Mouse (Mus musculus) duodenum, adult 2 months (tissue): ENCODE measurements around the gene Tollip. TPM values are rescaled to one million over a fixed set of nuclear protein-coding genes. Genes with fewer than 3 reads are reported as not detected.

ENCODE experiments used
- polyA plus RNA-seq: library from polyadenylated mRNA; depleted of rRNA; stranded (reverse); fragments of >200 nt; gene quantifications from 2 replicates; pipeline ENCODE4 v1.2.3, GENCODE M21; 2012; ENCODE audit warnings: low replicate concordance; rRNA removed

Tollip gene
- 32.7 and 54.7 TPM in 2 replicates for polyA plus RNA-seq

GRCm38 (mm10) chr7:141918407-141918806, at the start of gene Tollip:
Gene Tollip (minus strand): TSS chr7:141918507.

GRCm38 (mm10) chr7:141948906-141949798, 30.8 kb upstream of the Tollip start, which contains the start of gene Brsk2:
Gene Brsk2 (plus strand): TSS chr7:141949751.

GRCm38 (mm10) chr7:141838779-141839178, 79.5 kb downstream of the Tollip start, which contains the start of gene Muc5b:
Gene Muc5b (plus strand): TSS chr7:141839070.

Other genes starting within 250 kb of the Tollip start
- 504 and 1,367 TPM in 2 replicates for gene Muc2, start 228.2 kb downstream of the Tollip start, polyA plus RNA-seq
- gene Muc5ac, start 129.5 kb downstream of the Tollip start, polyA plus RNA-seq: 0.40 and 136 TPM in 2 replicates
- gene Muc5b, start 79.4 kb downstream of the Tollip start, polyA plus RNA-seq: 1.1 TPM in 1 of 2 replicates, not detected in the other
- 0.64 and 4.0 TPM in 2 replicates for gene Brsk2, start 31.2 kb upstream of the Tollip start, polyA plus RNA-seq
- 30.2 and 35.8 TPM in 2 replicates for gene Mob2, start 142.6 kb upstream of the Tollip start, polyA plus RNA-seq
- 11.0 and 11.1 TPM in 2 replicates for gene Dusp8, start 177.3 kb upstream of the Tollip start, polyA plus RNA-seq
- not detected in 2 replicates for gene Gm45618, start 202.2 kb upstream of the Tollip start, polyA plus RNA-seq
- gene Gm39115, start 217.5 kb upstream of the Tollip start, polyA plus RNA-seq: not detected in 2 replicates
- gene Gm45337, start 226.1 kb upstream of the Tollip start, polyA plus RNA-seq: not detected in 2 replicates
- gene Gm29735, start 238.6 kb upstream of the Tollip start, polyA plus RNA-seq: 0.33 TPM in 1 of 2 replicates, not detected in the other
- not detected in 2 replicates for gene Gm4553, start 247.2 kb upstream of the Tollip start, polyA plus RNA-seq